Mouse (Mus musculus): ENCODE results near the gene Cmah. TPM values are rescaled to one million over a fixed set of nuclear protein-coding genes. Genes with fewer than 3 reads are reported as not detected.

Cmah gene
- polyA plus RNA-seq (2016; fragmentation: Nextera tagmentation; extraction: Ambion mirVana): 0.24 and 0.28 TPM in 2 replicates

DNA sequence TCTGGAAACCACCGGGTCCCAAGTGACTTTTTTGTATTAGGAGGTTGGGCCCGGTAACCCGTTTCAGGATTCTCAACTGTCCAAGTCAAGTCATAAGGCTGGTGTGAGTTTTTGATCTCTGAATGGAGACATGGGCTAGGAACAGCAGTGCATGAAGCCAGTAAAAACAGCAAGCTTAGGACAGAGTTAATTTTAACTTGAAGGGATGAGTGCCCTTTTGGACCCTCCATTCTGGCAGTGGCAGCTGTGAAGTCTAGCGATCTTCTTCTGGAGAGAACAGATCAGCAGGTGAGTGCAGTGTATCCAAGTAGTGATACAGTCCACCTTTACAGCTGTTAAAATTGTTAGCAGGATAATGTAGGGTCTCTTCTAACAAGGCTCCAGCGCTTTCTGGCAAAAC, at the start of gene Cmah:
Gene Cmah, plus strand, starts transcription at position 204 of the 400 bp plus-strand sequence.
- Histone ChIP-seq H3K4me1 (replicated peaks) (no peaks in the 10 kb centered on the region), H3K9ac (no peak within 1 kb of the TSS), H3K36me3 (no peaks in the 10 kb centered on the region), H3K4me3 (no peak within 1 kb of the TSS), H3K4me2 (no peak within 1 kb of the TSS), H3K27me3 (replicated peaks) (no peaks in the 10 kb centered on the region), H3K9me3 (replicated peaks) (no peaks in the 10 kb centered on the region), H3K27ac (ENCODE audit: poor library complexity, severe bottlenecking) (no peak within 1 kb of the TSS)
- 79% methylated on average over 5 of the region's 5 CpGs for WGBS
- no peak for ATAC-seq (ENCODE audit: insufficient number of reproducible peaks, low FRiP score)

DNA sequence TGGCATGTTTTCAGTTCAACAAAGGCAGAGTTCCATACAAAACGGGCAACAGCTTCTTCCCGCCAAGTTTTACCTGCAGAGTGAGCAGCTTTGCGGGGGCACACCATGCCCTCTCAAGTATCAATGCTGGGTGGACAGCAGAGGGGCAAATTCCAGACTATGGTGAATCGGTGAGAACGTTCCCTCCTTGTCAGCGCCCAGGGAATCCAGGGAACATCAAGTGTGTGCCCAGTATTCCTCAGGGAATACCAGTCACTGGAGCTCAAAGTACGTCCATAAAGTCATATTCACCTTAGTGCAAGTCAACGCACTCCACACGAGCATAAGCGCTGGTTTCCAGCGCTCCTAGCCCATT, 47.8 kb upstream of the Cmah start:
- H3K27me3 ChIP-seq (replicated peaks): peaks cover 40% of the 10 kb centered on the region
- no peaks in the 10 kb centered on the region; the same call in 1 of the 2 replicates for H3K36me3 ChIP-seq
- no peak for ATAC-seq (ENCODE audit: insufficient number of reproducible peaks, low FRiP score)
- peak overlapping the region; percentile 97; the same call in 1 of the 2 replicates for H3K4me2 ChIP-seq
- WGBS: 52% methylated on average over 11 of the region's 11 CpGs
- peak overlapping the region; percentile 83; the same call in 1 of the 2 replicates for H3K4me3 ChIP-seq
- H3K4me1 ChIP-seq (replicated peaks): peaks cover 8% of the 10 kb centered on the region
- no peak overlapping the region for H3K27ac ChIP-seq (ENCODE audit: poor library complexity, severe bottlenecking)
- no peak overlapping the region for H3K9ac ChIP-seq
- no peaks in the 10 kb centered on the region for H3K9me3 ChIP-seq (replicated peaks)

DNA sequence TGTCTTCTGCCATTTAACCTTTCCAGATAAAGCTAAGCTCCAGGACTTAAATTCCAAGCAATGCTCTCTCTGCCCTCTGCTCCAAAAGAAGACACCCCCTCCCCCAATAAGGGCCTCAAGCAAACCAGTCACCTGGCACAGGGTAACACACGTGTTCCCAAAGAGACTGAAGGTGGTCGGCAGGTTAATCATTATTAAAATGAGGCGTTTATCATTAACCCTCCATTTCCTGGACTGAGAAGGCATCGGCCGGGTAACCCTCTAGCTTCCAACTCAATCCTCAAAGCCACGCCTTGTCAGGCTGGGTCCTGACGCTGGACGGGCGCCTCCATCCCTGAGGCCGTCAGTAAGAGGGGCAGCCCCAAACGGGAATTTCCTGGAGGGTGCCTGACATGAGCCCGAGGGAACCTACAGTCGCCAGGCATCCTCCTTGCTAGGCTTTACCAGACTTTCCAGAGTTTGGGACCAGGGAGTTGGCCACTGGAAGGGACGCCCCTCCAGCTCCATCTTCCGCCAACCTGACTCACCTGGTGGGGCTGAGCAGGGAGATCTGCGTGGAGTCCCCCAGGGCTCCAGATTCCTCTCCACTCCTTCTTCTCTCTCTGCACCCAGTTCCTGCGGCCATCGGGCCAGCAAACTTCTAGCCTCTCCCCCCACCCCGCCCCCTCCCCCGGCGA, 47.3 kb upstream of the Cmah start:
- 1% methylated on average over 20 of the region's 21 CpGs for WGBS
- H3K4me1 ChIP-seq (replicated peaks): peaks cover 8% of the 10 kb centered on the region
- peak overlapping the region; percentile 75 for H3K9ac ChIP-seq
- peak overlapping the region; percentile 97 for H3K4me2 ChIP-seq
- no peak overlapping the region for H3K27ac ChIP-seq (ENCODE audit: poor library complexity, severe bottlenecking)
- peaks cover 40% of the 10 kb centered on the region for H3K27me3 ChIP-seq (replicated peaks)
- no peaks in the 10 kb centered on the region; the same call in 1 of the 2 replicates for H3K36me3 ChIP-seq
- no peaks in the 10 kb centered on the region for H3K9me3 ChIP-seq (replicated peaks)
- ATAC-seq (ENCODE audit: insufficient number of reproducible peaks, low FRiP score): no peak
- H3K4me3 ChIP-seq: peak overlapping the region; percentile 83

DNA sequence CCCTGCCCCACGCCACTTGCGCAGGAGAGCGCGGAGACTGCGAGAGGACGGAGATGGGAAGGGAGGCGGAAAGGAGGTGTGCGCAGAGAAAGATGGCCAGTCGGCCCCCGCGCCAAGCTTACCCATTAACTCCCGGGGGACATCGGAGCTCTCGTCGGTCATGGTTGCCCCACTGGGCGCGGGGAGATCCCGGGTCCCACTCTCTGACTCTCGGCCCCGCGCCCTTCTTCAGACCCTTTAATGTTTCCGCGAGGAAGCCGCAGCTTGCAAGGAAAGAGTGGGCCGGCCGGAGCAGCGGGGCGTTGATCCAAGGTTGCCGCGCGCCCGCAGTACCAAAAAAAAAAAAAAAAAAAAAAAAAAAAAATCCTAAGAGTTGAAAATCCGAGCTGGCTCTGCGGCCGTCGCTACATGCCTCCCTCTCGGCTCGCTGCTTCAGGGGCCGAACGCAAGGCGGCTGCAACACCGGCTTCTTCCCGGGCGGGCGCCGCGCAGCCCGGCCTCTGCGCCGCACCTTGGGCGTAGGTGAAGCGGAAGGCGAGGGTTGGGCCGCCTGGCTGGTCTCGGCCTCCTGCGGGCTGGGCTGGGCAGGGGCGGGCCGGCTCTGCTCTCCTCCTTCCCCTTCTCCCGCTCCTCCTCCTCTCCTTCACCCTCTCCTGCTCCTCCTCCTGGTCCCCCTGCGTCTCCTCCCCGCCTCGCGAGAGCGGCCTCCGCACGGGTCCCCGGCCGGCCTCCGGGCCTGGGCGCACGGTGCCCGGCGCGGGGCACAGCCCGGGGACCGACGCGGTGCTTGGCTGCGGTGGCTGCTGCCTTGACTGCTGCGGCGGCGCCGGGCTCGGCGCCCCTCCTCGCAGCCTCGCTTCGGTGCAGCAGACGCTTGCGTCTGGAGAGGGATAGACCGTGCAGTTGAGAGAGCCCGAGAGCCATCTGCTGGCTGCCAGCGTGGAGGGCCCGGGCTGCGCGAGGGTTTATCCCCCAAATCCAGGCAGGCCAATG, 46.5 kb upstream of the Cmah start, which contains the start of gene Carmil1:
Gene Carmil1, minus strand, starts transcription at position 357 of the 993 bp plus-strand sequence.
- peaks cover 40% of the 10 kb centered on the region for H3K27me3 ChIP-seq (replicated peaks)
- H3K4me2 ChIP-seq: peak within 1 kb of the TSS; percentile 97
- H3K36me3 ChIP-seq: no peaks in the 10 kb centered on the region
- H3K9ac ChIP-seq: peak within 1 kb of the TSS; percentile 75
- H3K9me3 ChIP-seq (replicated peaks): no peaks in the 10 kb centered on the region
- WGBS: under 1% methylated on average over 96 of the region's 96 CpGs
- H3K4me3 ChIP-seq: peak within 1 kb of the TSS; percentile 83
- ATAC-seq (ENCODE audit: insufficient number of reproducible peaks, low FRiP score): peak; percentile 92
- peaks cover 8% of the 10 kb centered on the region for H3K4me1 ChIP-seq (replicated peaks)
- H3K27ac ChIP-seq (ENCODE audit: poor library complexity, severe bottlenecking): 0 out of 2 replicates have a peak within 1 kb of the TSS, but pooled peaks have one; percentile 10

DNA sequence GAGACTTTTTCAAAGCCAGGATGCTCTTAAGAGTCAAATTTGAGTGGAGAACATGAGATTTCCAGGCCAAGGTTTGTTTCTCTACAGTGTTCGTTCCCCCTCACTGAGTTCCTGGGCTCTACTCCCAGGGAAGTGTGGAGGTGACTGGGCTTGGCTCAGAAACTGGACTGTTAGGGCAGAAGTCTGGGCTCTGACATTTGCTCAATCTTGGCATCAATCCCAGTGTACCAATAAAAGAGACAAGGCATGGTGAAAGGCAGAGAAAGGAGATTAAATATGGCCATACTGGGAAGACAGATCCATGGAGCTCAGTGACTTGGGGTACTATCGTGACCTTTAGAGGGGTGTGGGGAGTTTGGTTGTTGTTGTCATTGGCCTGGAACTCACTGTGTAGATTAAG, 39.8 kb upstream of the Cmah start:
- Histone ChIP-seq H3K27ac (ENCODE audit: poor library complexity, severe bottlenecking) (no peak overlapping the region), H3K36me3 (no peaks in the 10 kb centered on the region), H3K4me2 (no peak overlapping the region), H3K4me3 (no peak overlapping the region), H3K27me3 (replicated peaks) (peaks cover 22% of the 10 kb centered on the region; the same call in 1 of the 2 replicates), H3K9ac (no peak overlapping the region), H3K9me3 (replicated peaks) (no peaks in the 10 kb centered on the region), H3K4me1 (replicated peaks) (no peaks in the 10 kb centered on the region)
- no peak for ATAC-seq (ENCODE audit: insufficient number of reproducible peaks, low FRiP score)
- 79% methylated on average over 2 of the region's 2 CpGs for WGBS

DNA sequence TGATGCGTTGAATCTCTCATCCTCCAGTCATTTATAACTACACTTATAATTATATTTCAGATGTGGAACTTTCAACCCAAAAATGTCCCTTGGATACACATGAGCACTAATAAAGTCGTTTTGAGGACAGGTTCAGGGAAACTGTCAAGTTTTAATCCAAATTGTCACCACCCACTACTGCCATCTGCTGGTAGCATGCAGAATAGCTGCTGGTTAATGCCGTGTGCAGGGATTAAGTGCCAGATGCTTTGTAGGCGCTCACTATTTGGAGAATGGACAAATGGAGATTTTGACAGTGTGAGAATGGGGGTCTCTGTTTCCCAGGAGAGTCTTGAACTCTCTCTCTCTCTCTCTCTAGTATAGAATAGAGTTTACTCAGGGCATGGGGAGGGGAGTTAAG, 30.0 kb upstream of the Cmah start:
- Histone ChIP-seq H3K27ac (ENCODE audit: poor library complexity, severe bottlenecking) (no peak overlapping the region), H3K36me3 (no peaks in the 10 kb centered on the region), H3K27me3 (replicated peaks) (peaks cover 27% of the 10 kb centered on the region; the same call in 1 of the 2 replicates), H3K4me3 (no peak overlapping the region), H3K4me1 (replicated peaks) (no peaks in the 10 kb centered on the region), H3K4me2 (no peak overlapping the region), H3K9ac (no peak overlapping the region), H3K9me3 (replicated peaks) (no peaks in the 10 kb centered on the region)
- no peak for ATAC-seq (ENCODE audit: insufficient number of reproducible peaks, low FRiP score)
- 10% methylated on average over 4 of the region's 4 CpGs for WGBS

DNA sequence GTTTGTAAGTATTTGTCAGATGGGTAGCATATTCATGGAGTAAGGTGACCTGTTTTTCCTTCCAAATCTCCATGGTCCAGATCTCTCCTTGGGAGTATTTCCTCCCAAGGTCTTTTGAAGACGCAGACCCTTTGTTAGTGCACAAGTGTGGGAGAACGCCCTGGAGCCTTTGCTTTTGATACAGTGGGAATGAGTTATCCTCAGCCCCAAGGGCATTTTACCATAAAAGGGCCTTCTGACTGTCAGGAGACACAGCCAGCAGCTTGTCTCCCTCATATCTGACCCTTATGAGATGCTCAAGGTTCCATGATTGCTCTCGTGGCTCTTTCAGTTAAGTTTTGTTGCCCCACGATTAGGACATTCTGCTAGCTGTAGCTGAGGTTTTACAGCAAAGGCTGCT, 21.7 kb upstream of the Cmah start:
- WGBS: 70% methylated on average over 4 of the region's 4 CpGs
- H3K4me1 ChIP-seq (replicated peaks): no peaks in the 10 kb centered on the region
- H3K9ac ChIP-seq: no peak overlapping the region
- no peak overlapping the region for H3K4me2 ChIP-seq
- ATAC-seq (ENCODE audit: insufficient number of reproducible peaks, low FRiP score): no peak
- H3K27ac ChIP-seq (ENCODE audit: poor library complexity, severe bottlenecking): no peak overlapping the region
- no peaks in the 10 kb centered on the region for H3K9me3 ChIP-seq (replicated peaks)
- H3K36me3 ChIP-seq: no peaks in the 10 kb centered on the region
- H3K4me3 ChIP-seq: no peak overlapping the region
- H3K27me3 ChIP-seq (replicated peaks): no peaks in the 10 kb centered on the region

DNA sequence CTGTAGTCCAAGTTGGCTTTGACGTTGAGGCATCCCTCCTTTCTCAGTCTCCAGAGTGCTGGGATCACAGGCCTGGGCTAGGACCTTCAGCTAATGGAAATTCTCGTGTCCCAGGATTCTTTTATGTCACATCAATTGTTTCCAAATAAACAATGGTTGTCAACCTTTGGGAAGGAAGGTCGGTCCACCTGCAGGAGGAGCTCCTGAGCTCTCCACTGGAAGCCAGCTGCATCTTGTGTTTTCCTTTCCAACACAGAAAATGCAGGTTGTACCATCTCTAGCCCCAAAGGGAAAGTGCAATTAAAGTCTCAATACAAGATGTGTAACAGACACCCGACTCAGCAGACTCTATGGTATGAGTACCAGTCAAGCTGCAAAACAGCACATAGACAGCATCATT, 21.0 kb upstream of the Cmah start:
- no peaks in the 10 kb centered on the region for H3K27me3 ChIP-seq (replicated peaks)
- H3K4me2 ChIP-seq: no peak overlapping the region
- no peak overlapping the region for H3K27ac ChIP-seq (ENCODE audit: poor library complexity, severe bottlenecking)
- H3K4me1 ChIP-seq (replicated peaks): no peaks in the 10 kb centered on the region
- no peak overlapping the region for H3K4me3 ChIP-seq
- no peaks in the 10 kb centered on the region for H3K36me3 ChIP-seq
- no peak overlapping the region for H3K9ac ChIP-seq
- no peak for ATAC-seq (ENCODE audit: insufficient number of reproducible peaks, low FRiP score)
- WGBS: 46% methylated on average over 4 of the region's 4 CpGs
- no peaks in the 10 kb centered on the region for H3K9me3 ChIP-seq (replicated peaks)

DNA sequence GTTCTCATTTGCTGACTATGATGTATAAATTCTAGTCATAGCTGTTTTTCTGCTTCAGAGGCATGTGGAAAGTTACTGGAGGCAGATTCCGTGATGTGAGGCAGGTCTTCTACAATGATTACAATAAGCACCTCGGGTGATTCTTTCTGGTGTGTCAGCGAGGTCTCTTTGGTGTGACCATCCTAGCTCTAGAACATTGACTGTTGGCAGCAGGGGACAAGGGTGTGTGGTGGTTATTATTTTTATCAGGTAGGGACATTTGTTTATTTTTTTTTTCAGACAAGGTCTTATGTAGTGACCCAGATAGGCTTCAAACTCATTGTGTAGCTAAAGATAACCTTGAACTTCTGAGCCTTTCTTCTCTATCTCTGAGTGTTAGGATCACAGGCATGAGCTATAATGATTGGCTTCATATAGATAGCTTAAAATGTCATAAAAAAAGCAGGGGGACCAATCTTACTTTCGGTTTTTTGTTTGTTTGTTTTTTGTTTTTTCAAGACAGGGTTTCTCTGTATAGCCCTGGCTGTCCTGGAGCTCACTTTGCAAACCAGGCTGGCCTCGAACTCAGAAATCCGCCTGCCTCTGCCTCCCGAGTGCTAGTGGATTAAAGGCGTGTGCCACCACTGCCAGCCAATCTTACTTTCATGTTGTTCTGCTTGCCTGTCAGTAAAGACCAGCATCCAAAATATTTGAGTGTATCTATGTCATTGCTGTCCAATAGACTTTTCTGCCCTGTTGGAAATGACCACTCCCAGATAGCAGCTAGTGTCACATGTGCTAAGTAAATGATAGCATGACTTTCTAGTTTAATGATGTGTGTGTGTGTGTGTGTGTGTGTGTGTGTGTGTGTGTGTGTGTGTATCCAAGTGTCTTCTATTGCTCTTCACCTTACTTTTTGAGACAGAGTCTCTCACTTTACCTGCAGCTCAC, 15.9 kb upstream of the Cmah start:
- no peak overlapping the region for H3K9ac ChIP-seq
- no peak overlapping the region for H3K27ac ChIP-seq (ENCODE audit: poor library complexity, severe bottlenecking)
- no peak for ATAC-seq (ENCODE audit: insufficient number of reproducible peaks, low FRiP score)
- no peak overlapping the region for H3K4me3 ChIP-seq
- no peaks in the 10 kb centered on the region for H3K4me1 ChIP-seq (replicated peaks)
- no peak overlapping the region for H3K4me2 ChIP-seq
- no peaks in the 10 kb centered on the region for H3K9me3 ChIP-seq (replicated peaks)
- WGBS: 79% methylated on average over 8 of the region's 8 CpGs
- H3K36me3 ChIP-seq: no peaks in the 10 kb centered on the region
- 0 out of 2 replicates have a peak, but pooled peaks cover 7% of the 10 kb centered on the region for H3K27me3 ChIP-seq (replicated peaks)

DNA sequence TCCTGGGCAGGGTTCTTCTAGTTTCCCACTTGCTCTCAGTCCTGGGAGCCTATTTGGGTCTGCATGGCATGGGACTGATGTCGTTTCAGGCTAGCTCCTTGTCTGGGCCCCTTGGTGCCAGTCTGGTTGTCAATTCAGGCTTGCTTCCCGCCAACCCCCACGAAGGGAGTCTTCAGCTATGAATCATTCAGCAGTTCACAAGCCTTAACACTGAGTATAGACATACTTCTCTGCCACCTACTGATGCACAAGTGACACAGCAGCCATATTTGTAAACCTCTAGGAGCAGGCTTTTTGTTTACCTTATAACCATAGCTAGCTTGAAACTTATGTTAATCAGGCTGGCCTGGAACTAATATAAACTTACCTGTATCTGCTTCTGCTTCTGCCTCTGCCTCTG, 10.6 kb upstream of the Cmah start:
- H3K9ac ChIP-seq: no peak overlapping the region
- no peaks in the 10 kb centered on the region for H3K4me1 ChIP-seq (replicated peaks)
- H3K4me3 ChIP-seq: no peak overlapping the region
- no peak overlapping the region for H3K27ac ChIP-seq (ENCODE audit: poor library complexity, severe bottlenecking)
- H3K4me2 ChIP-seq: no peak overlapping the region
- H3K27me3 ChIP-seq (replicated peaks): 0 out of 2 replicates have a peak, but pooled peaks cover 7% of the 10 kb centered on the region
- H3K36me3 ChIP-seq: no peaks in the 10 kb centered on the region
- 69% methylated on average over 3 of the region's 3 CpGs for WGBS
- no peak for ATAC-seq (ENCODE audit: insufficient number of reproducible peaks, low FRiP score)
- H3K9me3 ChIP-seq (replicated peaks): no peaks in the 10 kb centered on the region
